Mouse (Mus musculus): Measurements from ENCODE around the gene Letmd1. TPM values are rescaled to one million over a fixed set of nuclear protein-coding genes. Genes with fewer than 3 reads are reported as not detected.

Gene Letmd1
- total and polyA plus RNA-seq, 3 experiments, result 28.4 to 60.8 (median 55.7) TPM

DNA sequence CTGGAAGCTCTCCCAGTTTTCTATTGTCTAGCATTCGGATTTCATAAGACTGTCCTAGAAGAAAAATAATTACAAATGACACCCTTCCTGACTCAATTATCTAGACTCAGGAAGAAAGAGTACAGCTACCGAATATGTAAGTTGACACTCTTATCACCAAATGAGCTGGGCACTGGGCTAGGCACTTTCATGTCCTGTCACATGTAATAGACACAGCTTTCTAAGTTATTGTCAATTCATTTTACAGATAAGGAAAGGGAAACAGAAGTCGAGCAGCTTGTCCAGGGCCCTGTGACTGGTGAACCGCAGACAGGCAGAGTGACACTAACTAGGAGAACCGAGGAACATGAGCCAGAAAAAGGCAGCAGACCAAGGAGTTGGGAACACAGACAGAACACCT is 59.1 kb downstream of the Letmd1 start:
- Histone ChIP-seq H3K4me1 (ENCODE audit: insufficient read depth, low read depth, low read length) (no peaks in the 10 kb centered on the region), H3K4me3 (ENCODE audit: low read depth, low read length) (no peak overlapping the region), H3K36me3 (replicated peaks) (peaks cover 23% of the 10 kb centered on the region), H3K9me3 (replicated peaks) (no peaks in the 10 kb centered on the region), H3K27me3 (ENCODE audit: insufficient read depth, low read length) (no peaks in the 10 kb centered on the region)
- ATAC-seq (ENCODE audit: extremely low read depth, insufficient number of reproducible peaks, low FRiP score, poor library complexity, severe bottlenecking) (no peak), DNase-seq (ENCODE audit: low spot score) (no peak)
- TF ChIP-seq CTCF (IDR thresholded peaks at IDR 0.05; ENCODE audit: low read depth, low read length) (no peak), GATA1 (IDR thresholded peaks at IDR 0.05; ENCODE audit: borderline replicate concordance, low read length) (no peak)

Other genes starting within 250 kb of the Letmd1 start
- gene Atf1, start 241.2 kb upstream of the Letmd1 start, total RNA-seq (2014; fragmentation: Nextera tagmentation), result 72.0 and 75.1 TPM in 2 replicates
- gene Atf1, start 241.2 kb upstream of the Letmd1 start, total RNA-seq (2017), result 49.7 and 68.8 TPM in 2 replicates
- 44.9 and 60.0 TPM in 2 replicates for gene Atf1, start 241.2 kb upstream of the Letmd1 start, polyA plus RNA-seq (2012)
- not detected in 2 replicates for gene Tmprss12, start 188.2 kb upstream of the Letmd1 start, total RNA-seq (2014; fragmentation: Nextera tagmentation)
- gene Tmprss12, start 188.2 kb upstream of the Letmd1 start, total RNA-seq (2017), result 0.12 TPM in 1 of 2 replicates, not detected in the other
- not detected in 2 replicates for gene Tmprss12, start 188.2 kb upstream of the Letmd1 start, polyA plus RNA-seq (2012)
- 5.5 and 50.3 TPM in 2 replicates for gene Mettl7a1, start 164.9 kb upstream of the Letmd1 start, total RNA-seq (2014; fragmentation: Nextera tagmentation)
- gene Mettl7a1, start 164.9 kb upstream of the Letmd1 start, total RNA-seq (2017), result 31.2 and 31.6 TPM in 2 replicates
- 22.1 and 24.2 TPM in 2 replicates for gene Mettl7a1, start 164.9 kb upstream of the Letmd1 start, polyA plus RNA-seq (2012)
- 1.4 TPM in 1 of 2 replicates, not detected in the other for gene Mettl7a3, start 134.1 kb upstream of the Letmd1 start, total RNA-seq (2014; fragmentation: Nextera tagmentation)
- 0.66 and 0.93 TPM in 2 replicates for gene Mettl7a3, start 134.1 kb upstream of the Letmd1 start, total RNA-seq (2017)
- not detected in 2 replicates for gene Mettl7a3, start 134.1 kb upstream of the Letmd1 start, polyA plus RNA-seq (2012)
- gene Methig1, start 115.9 kb upstream of the Letmd1 start, total RNA-seq (2014; fragmentation: Nextera tagmentation), result not detected in 2 replicates
- not detected in 2 replicates for gene Methig1, start 115.9 kb upstream of the Letmd1 start, total RNA-seq (2017)
- 0.11 and 0.22 TPM in 2 replicates for gene Methig1, start 115.9 kb upstream of the Letmd1 start, polyA plus RNA-seq (2012)
- gene Mettl7a2, start 115.8 kb upstream of the Letmd1 start, total RNA-seq (2014; fragmentation: Nextera tagmentation), result 2.2 TPM in 1 of 2 replicates, not detected in the other
- gene Mettl7a2, start 115.8 kb upstream of the Letmd1 start, total RNA-seq (2017), result 2.1 and 3.1 TPM in 2 replicates
- gene Mettl7a2, start 115.8 kb upstream of the Letmd1 start, polyA plus RNA-seq (2012), result 2.4 TPM in 2 replicates
- not detected in 2 replicates for gene Higd1c, start 104.5 kb upstream of the Letmd1 start, total RNA-seq (2014; fragmentation: Nextera tagmentation)
- gene Higd1c, start 104.5 kb upstream of the Letmd1 start, total RNA-seq (2017), result not detected in 2 replicates
- gene Higd1c, start 104.5 kb upstream of the Letmd1 start, polyA plus RNA-seq (2012), result not detected in 2 replicates
- not detected in 2 replicates for gene Gm5475, start 46.9 kb upstream of the Letmd1 start, total RNA-seq (2014; fragmentation: Nextera tagmentation)
- 0.05 and 0.17 TPM in 2 replicates for gene Gm5475, start 46.9 kb upstream of the Letmd1 start, total RNA-seq (2017)
- gene Gm5475, start 46.9 kb upstream of the Letmd1 start, polyA plus RNA-seq (2012), result not detected in 2 replicates
- gene Slc11a2, start 44.0 kb upstream of the Letmd1 start, total RNA-seq (2014; fragmentation: Nextera tagmentation), result 66.1 and 95.4 TPM in 2 replicates
- 34.6 and 35.7 TPM in 2 replicates for gene Slc11a2, start 44.0 kb upstream of the Letmd1 start, total RNA-seq (2017)
- 4.5 and 5.4 TPM in 2 replicates for gene Slc11a2, start 44.0 kb upstream of the Letmd1 start, polyA plus RNA-seq (2012)
- 2.2 and 3.1 TPM in 2 replicates for gene Csrnp2, start 26.5 kb downstream of the Letmd1 start, total RNA-seq (2014; fragmentation: Nextera tagmentation)
- 3.7 and 3.8 TPM in 2 replicates for gene Csrnp2, start 26.5 kb downstream of the Letmd1 start, total RNA-seq (2017)
- 1.3 and 1.4 TPM in 2 replicates for gene Csrnp2, start 26.5 kb downstream of the Letmd1 start, polyA plus RNA-seq (2012)
- 16.0 and 18.8 TPM in 2 replicates for gene Tfcp2, start 83.0 kb downstream of the Letmd1 start, total RNA-seq (2014; fragmentation: Nextera tagmentation)
- 8.7 and 10.9 TPM in 2 replicates for gene Tfcp2, start 83.0 kb downstream of the Letmd1 start, total RNA-seq (2017)
- 2.9 and 3.9 TPM in 2 replicates for gene Tfcp2, start 83.0 kb downstream of the Letmd1 start, polyA plus RNA-seq (2012)
- 0.19 and 0.53 TPM in 2 replicates for gene Pou6f1, start 131.0 kb downstream of the Letmd1 start, total RNA-seq (2014; fragmentation: Nextera tagmentation)
- gene Pou6f1, start 131.0 kb downstream of the Letmd1 start, total RNA-seq (2017), result 0.11 TPM in 1 of 2 replicates, not detected in the other
- 0.33 and 0.74 TPM in 2 replicates for gene Pou6f1, start 131.0 kb downstream of the Letmd1 start, polyA plus RNA-seq (2012)
- 234 and 277 TPM in 2 replicates for gene Dazap2, start 146.3 kb downstream of the Letmd1 start, total RNA-seq (2014; fragmentation: Nextera tagmentation)
- gene Dazap2, start 146.3 kb downstream of the Letmd1 start, total RNA-seq (2017), result 177 TPM in 2 replicates
- gene Dazap2, start 146.3 kb downstream of the Letmd1 start, polyA plus RNA-seq (2012), result 52.4 and 56.6 TPM in 2 replicates
- not detected in 2 replicates for gene Smagp, start 167.9 kb downstream of the Letmd1 start, total RNA-seq (2014; fragmentation: Nextera tagmentation)
- 2.6 and 2.7 TPM in 2 replicates for gene Smagp, start 167.9 kb downstream of the Letmd1 start, total RNA-seq (2017)
- gene Smagp, start 167.9 kb downstream of the Letmd1 start, polyA plus RNA-seq (2012), result 2.7 and 3.3 TPM in 2 replicates
- gene Bin2, start 200.5 kb downstream of the Letmd1 start, total RNA-seq (2014; fragmentation: Nextera tagmentation), result 5.3 and 6.8 TPM in 2 replicates
- 13.3 and 15.5 TPM in 2 replicates for gene Bin2, start 200.5 kb downstream of the Letmd1 start, total RNA-seq (2017)
- 13.7 and 14.3 TPM in 2 replicates for gene Bin2, start 200.5 kb downstream of the Letmd1 start, polyA plus RNA-seq (2012)
- gene Cela1, start 218.9 kb downstream of the Letmd1 start, total RNA-seq (2014; fragmentation: Nextera tagmentation), result not detected in 2 replicates
- 2.9 and 6.4 TPM in 2 replicates for gene Cela1, start 218.9 kb downstream of the Letmd1 start, total RNA-seq (2017)
- gene Cela1, start 218.9 kb downstream of the Letmd1 start, polyA plus RNA-seq (2012), result 0.32 and 0.54 TPM in 2 replicates

Data from G1E (cell line).